Mouse (Mus musculus): ENCODE measurements around the gene Galns.
"Not testable (repeated sequence)": the region's sequence is repeated elsewhere in the genome, so short reads cannot be mapped to it uniquely, and the experiment has no call there.

Galns gene

DNA sequence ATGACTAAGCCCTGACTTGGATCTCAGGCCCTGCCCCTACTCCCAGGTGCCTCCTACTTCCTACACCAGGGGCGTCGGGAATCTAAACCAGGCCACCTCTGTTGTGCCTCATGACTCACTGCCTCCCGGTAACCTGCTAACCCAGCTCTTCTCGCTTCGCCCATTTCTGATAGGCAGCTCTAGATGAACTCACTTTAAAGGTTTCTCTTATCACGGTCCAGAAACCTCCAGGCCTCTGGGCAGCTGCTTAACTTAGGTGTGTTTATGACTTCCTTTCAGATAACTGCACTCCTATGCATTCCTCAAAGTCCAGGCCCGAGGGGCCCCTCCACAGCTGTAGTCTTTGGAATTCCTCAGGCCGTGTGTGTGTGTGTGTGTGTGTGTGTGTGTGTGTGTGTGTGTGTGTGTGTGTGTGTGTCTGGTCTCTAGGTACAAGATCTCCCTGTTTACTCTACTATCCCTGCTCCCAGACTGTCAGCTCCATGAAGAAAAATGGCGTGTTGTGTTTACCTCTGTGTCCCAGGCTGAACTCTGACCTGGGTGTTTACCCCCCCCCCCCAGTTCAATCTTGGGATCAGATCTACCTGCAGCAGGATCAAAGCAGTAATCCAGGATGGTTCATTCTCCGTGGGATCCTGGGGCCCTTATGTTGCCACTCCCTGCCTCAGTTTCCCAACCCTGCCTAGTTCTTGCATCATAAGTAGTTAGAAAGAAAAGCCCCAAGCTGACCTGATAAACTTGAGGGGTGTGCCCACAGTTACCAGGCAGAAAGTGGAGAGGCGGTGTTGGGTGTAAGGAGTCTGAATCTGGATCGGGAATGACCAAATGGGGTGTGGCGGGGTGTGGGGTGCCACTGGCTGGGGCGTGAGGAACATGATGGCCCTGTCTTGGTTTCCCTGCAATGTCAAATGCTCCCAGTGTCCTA is 24.9 kb upstream of the Galns start:
- no peak for DNase-seq (ENCODE audit: extremely low read depth, low read depth, low spot score)

DNA sequence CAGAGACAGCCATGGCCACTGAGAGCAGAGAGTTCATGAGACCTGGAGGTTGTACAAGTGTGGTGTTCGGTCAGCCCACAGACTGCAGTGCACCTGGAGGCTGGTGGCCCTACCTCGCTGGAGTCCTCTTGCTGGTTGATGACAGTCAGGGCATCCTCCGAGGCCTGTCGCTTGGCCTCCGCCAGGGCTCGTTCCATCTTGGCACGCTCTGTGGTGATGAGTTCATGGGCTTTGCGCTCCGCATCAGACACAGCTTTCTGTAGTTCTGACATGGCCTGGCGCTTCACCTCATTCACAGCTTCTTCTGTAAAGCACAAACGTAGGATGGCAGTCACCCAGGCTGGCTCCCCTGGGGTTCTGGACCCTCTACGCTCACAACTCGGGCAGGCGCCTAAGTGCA is 21.9 kb upstream of the Galns start:
- DNase-seq (ENCODE audit: extremely low read depth, low read depth, low spot score), result no peak

DNA sequence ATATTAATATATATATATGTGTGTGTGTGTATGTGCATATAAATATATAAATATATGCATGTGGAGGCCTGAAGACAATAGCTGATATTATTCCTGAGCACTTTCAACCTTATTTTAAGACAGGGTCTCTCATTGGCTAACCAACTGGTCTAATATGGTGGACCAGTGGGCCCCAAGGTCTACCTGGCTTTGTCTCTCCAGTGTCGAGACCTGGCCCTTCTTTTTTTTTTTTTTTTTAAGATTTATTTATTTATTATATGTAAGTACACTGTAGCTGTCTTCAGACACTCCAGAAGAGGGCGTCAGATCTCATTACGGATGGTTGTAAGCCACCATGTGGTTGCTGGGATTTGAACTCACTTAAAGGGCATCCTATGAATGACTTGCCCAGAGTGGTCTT is 20.9 kb upstream of the Galns start:
- DNase-seq (ENCODE audit: extremely low read depth, low read depth, low spot score), result not testable (repeated sequence)

DNA sequence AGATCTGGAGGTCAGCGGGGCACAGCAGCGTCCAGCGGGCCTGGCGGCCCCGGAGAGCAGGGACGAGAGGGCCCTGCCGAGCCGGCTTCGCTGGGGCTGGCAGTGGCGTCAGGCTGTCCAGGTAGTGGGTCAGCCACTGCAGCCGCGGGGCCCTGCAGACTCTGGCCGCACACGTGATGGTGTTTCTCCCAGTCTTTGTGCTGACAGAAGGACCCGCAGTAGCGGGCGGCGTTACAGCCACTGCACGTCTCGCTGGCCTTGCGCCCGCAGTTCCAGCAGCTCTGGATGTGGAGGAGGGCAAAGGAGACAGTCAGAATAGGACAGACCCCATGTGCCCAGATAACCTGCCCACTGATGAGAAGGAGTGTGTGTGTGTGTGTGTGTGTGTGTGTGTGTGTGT is 19.4 kb upstream of the Galns start:
- no peak for DNase-seq (ENCODE audit: extremely low read depth, low read depth, low spot score)

DNA sequence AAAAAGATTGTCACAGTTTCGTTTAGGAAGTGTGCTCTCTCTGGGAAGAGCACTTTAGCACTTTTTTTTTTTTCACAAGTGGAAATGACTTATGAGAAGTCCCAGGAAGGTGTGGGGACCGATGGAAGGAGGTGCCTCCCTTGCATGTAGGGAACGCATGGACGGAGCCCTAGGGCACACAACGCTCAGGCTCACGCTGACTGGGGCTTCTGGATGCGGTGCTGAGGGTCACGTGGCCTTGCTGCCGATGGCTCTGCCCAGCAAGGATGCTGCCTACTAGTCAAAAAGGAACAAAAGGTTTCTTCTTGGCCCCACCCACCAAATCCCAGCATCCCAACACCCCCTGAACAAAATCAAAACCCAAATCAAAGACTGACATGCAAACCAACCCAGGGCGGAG is 18.1 kb upstream of the Galns start:
- no peak for DNase-seq (ENCODE audit: extremely low read depth, low read depth, low spot score)

DNA sequence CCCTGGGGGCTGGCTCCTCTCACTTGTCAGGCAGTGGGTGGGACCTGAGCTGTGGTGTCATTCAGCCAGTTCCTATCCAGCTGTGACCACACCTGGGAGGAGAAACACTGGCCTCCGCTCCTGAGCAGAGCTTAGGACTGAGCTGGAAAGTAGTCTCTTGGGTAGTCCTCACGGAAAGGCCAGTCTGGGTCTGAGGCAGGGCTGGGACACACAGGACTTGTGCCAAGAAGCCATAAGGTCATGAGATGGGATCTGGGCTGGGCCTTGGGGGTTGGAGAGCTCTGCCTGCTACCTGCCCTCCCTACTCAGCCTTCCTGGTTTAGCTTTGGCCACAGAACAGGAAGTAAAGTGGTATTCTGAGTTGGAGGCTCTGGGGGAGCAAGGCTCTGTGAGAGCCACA is 15.6 kb upstream of the Galns start:
- DNase-seq (ENCODE audit: extremely low read depth, low read depth, low spot score), result no peak

DNA sequence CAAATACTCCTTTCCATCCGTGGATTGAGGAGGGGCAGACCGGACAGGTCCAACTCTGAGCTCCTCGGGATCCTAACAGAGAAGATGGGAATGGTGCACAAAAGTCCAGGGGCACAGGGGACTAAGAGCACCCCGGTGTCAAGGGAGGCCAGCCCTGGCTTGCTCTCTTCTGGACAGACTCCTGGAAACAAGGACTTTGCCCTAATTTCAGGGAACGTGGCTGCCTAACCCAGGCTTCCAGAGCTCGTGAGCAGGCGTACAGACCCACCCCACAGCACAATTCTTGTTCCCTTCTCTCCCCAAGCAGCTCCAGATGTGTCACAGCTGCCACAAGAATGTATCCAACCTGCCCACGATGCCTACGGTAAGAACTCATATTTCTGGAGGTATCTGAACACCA is 14.5 kb upstream of the Galns start:
- DNase-seq (ENCODE audit: extremely low read depth, low read depth, low spot score), result no peak

DNA sequence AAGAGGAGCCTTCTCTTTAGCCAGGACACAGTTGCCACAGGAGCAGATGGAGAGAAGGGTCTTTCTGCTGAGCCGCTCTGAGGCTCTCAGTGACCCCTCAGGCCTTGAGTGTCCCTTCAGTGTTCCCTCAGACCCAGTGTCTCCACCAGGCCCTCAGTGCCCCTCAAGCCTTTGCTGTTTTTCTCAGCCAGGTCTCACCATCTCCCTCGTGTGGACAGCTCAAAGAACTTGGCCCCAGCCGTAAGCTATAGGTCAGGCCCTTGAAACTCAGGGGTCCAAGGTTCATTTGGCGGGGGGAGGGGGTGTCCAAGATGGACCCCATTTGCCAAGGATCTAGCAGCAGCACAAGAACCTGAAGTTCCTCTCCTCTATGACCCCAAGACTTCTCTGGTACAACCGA is 13.4 kb upstream of the Galns start:
- no peak for DNase-seq (ENCODE audit: extremely low read depth, low read depth, low spot score)

DNA sequence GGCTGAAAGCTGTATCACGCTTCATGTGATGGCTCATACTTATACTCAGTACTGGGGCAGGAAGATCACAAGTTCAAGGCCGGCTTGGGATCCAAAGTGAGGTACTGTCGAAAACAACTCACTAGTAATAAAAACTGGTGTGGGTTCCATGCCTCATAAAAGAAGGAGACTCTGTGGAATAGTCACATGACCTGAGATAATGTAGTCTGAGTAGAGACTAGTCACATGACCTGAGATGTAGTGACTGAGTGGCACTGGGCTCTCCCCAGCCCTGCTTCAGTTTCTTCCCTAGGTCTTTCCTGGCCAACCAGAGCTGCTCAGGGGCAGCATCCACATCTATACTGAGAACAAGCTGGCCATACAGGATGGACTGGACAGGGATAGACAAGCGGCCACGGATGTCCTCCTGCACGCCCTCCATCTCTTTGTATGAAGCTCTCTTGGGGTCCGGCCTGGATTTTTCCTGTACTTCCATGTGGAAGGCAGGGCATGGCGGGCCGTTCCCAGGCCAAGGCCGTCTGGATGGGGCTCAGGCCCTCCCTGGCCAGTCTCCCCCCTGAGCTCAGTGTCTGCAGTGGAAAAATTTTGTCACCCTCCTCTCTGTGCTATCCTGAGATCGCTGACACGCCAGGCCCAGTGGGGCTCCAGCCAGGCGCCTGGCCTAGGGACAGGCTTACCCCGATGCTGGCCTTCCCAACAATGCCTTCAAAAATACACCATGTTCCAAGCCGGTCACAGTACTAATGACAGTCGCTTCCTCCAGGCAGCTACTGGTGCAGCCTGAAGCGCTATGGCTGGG is 12.8 kb upstream of the Galns start:
- no peak for DNase-seq (ENCODE audit: extremely low read depth, low read depth, low spot score)

DNA sequence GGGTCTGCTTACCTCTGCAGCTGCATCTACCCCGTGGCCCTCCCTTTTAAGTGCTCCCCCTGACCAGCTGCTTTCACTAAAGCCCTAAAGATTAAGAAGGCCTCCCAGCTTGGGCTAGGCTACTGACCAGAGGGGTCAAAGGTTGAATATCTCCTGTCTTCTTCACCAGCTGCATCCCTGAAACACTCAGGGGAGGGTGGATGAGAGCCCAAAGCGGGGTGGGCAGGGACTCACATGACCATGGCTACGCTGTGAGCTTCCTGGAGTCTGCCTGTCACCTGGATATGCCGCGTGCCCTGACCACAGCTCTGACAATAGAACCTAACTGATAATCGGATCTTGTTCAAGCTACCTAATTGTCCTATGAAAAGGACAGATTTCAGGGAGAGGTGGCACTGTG is 11.5 kb upstream of the Galns start, which contains the start of gene Pabpn1l:
TSS of gene Pabpn1l (minus strand) at position 13 of the 400 bp plus-strand sequence.
- DNase-seq (ENCODE audit: extremely low read depth, low read depth, low spot score), result no peak

DNA sequence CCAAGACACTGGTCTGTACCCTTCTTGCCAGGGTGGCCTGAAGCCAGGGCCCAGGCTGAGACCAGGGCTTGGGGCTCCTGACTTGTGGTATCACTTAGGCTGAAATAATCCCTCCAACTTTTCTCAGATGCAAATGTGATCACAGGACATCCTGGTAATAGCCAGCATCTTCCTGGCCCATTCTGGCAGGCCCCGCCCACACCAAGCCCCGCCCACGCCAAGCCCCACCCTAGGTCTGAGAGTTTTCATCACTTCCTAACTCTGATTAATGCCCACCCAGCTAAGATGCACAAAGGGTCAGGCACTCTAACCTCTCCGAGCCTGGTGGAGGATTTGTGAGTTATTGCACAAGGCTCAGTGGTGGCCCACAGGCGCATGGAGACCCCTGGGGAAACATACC is 9.2 kb upstream of the Galns start:
- DNase-seq (ENCODE audit: extremely low read depth, low read depth, low spot score), result no peak

DNA sequence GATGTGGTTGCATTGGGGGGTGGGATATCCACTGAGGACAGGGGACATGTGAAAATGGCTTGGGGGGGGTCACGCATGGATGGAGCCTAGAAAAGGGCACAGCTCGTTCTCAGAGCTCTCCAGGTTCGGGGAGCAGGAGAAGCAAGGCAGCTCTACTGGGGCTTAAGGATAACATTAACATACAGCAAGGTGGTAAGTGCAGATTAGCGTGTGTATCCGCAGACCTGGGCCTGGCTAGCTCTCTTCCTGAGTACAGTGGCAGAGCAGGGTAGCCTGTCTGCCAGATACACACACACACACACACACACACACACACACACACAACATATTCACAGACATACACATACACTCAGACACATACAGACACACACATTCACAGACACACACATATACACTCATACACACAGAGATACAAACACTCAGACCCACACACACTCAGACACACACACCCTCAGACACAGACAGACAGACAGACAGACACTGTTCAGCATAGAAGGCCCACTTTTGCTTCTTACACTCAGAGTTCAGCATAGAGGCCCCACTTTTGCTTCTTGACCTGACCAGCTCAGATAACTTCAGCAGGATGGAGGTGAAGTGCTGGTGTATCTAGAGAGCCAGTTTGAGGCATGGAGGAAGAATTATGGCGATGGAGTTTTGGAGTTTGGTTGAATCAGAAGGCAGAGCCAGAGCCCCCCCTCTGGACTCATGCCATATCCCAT is 7.6 kb upstream of the Galns start:
- no peak for DNase-seq (ENCODE audit: extremely low read depth, low read depth, low spot score)

DNA sequence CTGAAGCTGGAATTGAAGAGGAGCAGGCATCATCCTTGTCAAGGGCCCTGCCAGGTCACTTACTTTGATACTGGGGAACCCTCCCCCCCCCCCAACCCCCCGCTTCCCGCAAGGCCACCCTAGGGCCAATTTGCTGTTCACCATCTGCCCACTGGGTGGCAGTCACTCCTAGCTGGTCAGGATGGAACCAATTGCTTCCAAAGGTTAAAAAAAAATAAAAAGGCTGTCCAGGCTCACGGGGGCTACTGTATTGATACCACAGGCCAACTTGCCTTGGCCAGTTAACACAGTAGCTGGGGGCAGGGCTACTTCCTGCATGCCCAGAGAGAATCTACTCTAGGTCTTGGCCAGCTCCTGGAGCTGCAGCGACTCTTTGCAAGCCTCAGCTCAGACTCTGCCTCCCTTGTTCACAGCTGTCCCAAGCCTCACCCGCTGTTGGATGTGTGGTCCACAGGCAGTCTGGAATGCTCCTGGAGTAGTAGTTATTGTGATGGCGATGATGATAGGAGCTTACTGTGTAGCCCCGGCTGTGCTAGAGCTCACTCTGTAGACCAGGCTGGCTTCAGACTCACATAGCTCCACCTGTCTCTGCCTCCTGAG is 6.8 kb upstream of the Galns start:
- DNase-seq (ENCODE audit: extremely low read depth, low read depth, low spot score), result no peak

DNA sequence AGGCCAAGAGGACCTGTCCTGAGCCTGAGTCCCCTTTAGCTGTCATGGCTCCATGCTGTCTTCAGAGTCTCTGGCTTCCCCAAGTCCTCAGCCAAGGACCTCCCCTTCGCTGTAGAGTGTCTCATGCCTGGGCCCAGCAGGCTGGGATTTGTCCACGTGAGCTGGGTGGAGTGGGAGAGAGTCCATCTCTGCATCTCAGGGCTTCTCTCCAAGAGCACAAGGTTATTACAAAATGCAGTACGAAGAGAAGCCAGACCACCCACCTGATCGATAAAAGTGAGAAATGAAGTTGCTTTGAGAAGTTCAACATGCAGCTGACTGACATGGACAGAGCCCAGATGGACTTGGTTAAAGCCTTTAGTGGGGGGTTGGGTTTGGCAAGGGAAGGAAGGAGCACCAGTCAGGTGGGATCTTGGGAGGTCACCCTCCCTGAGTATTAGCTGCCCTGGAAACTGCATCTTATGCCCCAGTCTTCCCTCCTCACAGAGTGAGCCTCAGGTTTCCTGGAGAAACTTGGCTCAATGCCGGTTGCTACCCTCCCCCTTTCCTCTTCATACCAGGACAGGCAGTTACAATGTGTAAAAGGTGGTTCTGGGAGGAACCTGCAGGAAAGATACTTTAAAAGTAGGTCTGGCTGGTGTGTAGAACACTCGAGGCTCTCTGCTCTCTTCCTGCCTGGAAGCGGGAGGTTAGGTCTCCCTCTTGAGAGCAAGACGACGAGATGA is 5.1 kb upstream of the Galns start:
- no peak for DNase-seq (ENCODE audit: extremely low read depth, low read depth, low spot score)

DNA sequence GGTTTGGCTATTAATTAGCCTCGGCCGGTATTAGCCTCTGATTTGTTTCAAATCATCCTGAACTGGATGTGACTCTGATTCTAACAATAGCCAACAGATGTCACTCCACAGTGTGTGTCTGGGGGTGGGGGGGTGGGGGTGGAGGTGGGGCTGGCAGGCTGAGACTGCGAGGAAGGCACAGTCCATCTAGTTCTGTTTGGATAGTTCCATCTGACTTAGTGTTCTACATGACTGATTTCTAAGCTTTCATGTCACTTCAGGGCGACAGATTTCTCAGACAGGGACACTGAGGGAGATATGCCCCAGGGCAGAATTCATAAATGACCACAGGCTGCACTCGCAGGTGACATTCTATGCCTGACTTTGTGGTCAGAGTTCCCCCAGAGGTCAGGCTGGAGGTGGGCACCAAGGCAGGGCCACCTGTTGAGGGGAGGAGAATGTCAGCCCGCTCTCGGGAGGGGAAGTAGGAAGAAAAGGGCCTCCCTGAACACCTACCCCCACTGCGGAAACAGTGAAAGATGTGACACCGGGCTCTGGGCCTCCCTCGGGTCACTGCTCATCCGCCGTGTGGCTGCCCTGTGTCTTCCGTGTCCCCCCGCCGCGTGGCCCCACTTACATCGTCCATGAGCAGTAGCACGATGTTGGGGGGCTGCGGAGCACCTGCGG is 518 bp downstream of the Galns start:
- DNase-seq (ENCODE audit: extremely low read depth, low read depth, low spot score), result no peak

DNA sequence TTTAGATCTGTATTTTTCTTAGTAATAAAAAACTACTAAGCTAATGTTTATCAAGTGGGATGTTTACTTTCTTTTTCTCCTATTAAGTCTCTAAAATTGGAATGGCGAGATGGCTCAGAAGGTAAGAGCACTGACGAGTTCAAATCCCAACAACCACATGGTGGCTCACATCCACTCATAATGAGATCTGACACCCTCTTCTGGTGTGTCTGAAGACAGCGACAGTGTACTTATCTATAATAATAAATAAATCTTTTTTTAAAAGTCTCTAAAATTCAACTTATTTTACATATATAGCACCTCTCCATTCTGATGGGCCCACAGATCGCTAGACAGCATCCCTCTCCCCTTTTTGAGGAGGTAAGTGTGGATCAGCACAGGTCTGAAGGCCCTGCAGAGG is 1.1 kb downstream of the Galns start:
- DNase-seq (ENCODE audit: extremely low read depth, low read depth, low spot score), result no peak

DNA sequence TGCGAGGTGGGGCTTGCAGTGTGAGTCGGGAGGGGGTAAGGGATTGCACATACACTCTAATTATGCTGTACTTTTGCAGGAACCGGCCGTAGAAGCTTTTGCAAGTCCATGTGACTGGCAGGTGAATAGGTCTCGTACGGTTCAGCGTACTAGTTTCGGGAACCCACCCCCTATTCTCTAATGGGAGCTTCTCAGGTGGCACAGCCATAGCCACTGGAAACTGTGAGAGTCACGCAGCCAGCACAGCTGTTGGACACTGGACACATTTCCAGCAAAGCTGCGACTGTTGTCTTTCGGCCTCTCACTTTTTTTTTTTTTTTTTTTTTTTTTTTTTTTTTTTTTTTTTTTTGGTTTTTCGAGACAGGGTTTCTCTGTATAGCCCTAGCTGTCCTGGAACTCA is 4.5 kb downstream of the Galns start:
- no peak for DNase-seq (ENCODE audit: extremely low read depth, low read depth, low spot score)

DNA sequence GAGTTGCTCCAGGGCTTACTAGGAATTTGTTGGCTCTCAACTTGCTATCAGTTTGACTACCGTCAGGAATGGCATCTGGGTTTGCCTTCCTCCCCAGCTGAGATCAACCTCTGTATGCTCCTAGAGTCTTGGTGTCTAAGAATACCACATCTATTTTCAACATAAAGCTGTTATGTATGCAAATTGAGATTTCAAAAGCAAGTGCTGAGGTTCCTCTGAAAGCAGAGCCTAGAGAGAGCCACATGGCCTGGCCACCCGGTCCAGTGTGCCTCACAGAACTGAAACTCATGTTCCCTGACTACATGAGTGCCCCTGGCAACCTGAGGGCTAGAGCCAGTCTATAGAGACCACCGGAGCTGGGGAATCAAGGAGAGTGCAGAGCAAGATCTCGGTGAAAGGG is 5.9 kb downstream of the Galns start:
- no peak for DNase-seq (ENCODE audit: extremely low read depth, low read depth, low spot score)

DNA sequence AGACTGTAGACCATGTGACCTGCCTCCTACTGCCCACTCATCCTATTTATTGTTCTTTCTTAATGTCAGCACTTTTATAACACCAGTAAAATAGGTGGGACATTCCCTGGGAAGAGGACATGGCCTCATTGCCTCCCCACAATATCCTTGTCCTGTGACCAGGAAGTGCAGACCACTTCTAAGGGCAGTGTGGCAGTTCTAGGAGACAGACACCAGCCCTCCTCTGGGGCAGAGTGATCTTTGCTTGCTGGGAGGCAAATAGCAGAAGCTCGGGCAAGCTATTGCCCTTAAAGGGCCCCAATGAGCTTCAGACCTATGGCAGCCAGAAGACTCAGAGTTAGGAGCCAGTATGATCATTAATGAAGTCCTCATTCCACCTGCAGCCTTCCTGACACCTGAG is 6.6 kb downstream of the Galns start:
- no peak for DNase-seq (ENCODE audit: extremely low read depth, low read depth, low spot score)

DNA sequence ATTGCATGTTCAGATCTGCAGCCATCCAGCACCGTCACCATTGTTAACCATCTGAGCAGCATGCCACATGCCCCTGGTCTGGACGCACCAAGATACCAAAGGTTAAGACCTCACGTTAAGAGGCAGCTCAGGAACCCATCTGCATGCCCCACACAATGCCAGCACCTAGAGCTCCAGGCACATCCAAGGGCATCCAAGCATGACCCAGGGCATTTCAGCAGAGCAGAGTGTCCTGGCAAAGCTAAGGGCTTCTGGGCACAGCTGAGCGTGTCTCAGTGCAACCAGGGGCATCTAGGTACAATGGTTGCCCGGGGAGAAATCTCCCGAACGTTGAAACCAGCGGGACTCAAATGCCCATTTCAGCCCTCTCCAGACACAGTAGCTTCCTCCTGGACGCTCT is 10.6 kb downstream of the Galns start:
- no peak for DNase-seq (ENCODE audit: extremely low read depth, low read depth, low spot score)
